Comparison of ENCODE assay signal across 9 mouse cellular contexts in the genomic region with DNA sequence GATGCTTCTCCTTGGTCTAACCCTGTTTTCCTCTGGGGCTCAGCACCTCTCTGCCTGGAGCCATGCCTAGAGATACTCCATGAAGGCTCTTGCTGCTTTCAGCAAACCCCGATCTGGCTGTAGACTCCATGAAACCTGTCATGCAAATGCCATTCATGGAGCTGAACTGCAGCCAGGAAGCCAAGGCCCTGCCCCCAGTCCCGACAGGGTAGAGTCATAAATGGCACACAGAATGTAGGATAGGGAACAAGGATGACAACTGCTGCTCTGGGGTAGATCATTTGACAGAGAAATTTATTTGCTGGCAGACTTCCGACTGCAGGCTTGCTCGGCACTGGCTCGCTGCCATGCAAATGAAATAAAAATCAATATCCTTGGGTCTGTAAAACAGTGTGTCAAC.
DNase-seq lines count a peak whose midpoint lies in the region; ATAC-seq lines count a peak whose summit lies in the region.
"Had no signal": no experiment of that assay in that cellular context is flagged by ENCODE, and none has a peak within 500 bp of the region (broad histone marks: within the 10 kb centered on the region; RNA-seq: fewer than 3 reads in every experiment).

No protein-coding gene starts in this region.

- H3K4me1 ChIP-seq in hindbrain, embryonic 13.5 days (replicated peaks) = peaks cover 95% of the 10 kb centered on the region
- no peaks in the 10 kb centered on the region; the same call in 1 of the 2 replicates for H3K4me1 ChIP-seq in hindbrain, embryonic 11.5 days (replicated peaks; ENCODE audit: control insufficient read depth, insufficient read depth, low read length)
- H3K4me1 ChIP-seq in forebrain, embryonic 16.5 days (replicated peaks; ENCODE audit: control insufficient read depth, insufficient read depth, low read length) = peaks cover 52% of the 10 kb centered on the region
- peaks cover 60% of the 10 kb centered on the region for H3K4me1 ChIP-seq in midbrain, embryonic 16.5 days (ENCODE audit: control insufficient read depth, insufficient read depth, low read length)

- peak overlapping the region; percentile 30 for H3K4me2 ChIP-seq in hindbrain, embryonic 13.5 days
- H3K4me2 ChIP-seq in hindbrain, embryonic 11.5 days (replicated peaks; ENCODE audit: low read depth, low read length) = no peak overlapping the region
- peak overlapping the region; percentile 39 for H3K4me2 ChIP-seq in forebrain, embryonic 16.5 days (ENCODE audit: low read length)
- H3K4me2 ChIP-seq in midbrain, embryonic 16.5 days (ENCODE audit: low read length) = peak overlapping the region; percentile 28

- WGBS in hindbrain, embryonic 13.5 days = 36% methylated on average over 5 of the region's 5 CpGs
- WGBS in hindbrain, embryonic 11.5 days = 67% methylated on average over 5 of the region's 5 CpGs
- 12% methylated on average over 5 of the region's 5 CpGs for WGBS in forebrain, embryonic 16.5 days
- WGBS in midbrain, embryonic 16.5 days = 16% methylated on average over 5 of the region's 5 CpGs

- DNase-seq in hindbrain, embryonic 11.5 days (ENCODE audit: low spot score) = no peak
- peak; percentile 82 for DNase-seq in brain, adult 2 months (ENCODE audit: low read depth, low spot score)
- peak; percentile 32 to 49 for DNase-seq in kidney, postnatal 36 days
- no peak for DNase-seq in ovary, postnatal 10 days (ENCODE audit: low spot score)
- no peak for DNase-seq in thymus, postnatal 25 days

- peak; percentile 44; the same call in 1 of the 2 replicates for ATAC-seq in hindbrain, embryonic 13.5 days (ENCODE audit: low FRiP score)
- ATAC-seq in hindbrain, embryonic 11.5 days (ENCODE audit: low FRiP score) = no peak
- peak; percentile 81 for ATAC-seq in forebrain, embryonic 16.5 days
- ATAC-seq in midbrain, embryonic 16.5 days = peak; percentile 36; the same call in 1 of the 2 replicates

- H3K36me3 ChIP-seq in hindbrain, embryonic 13.5 days = no peaks in the 10 kb centered on the region; the same call in 1 of the 2 replicates
- no peaks in the 10 kb centered on the region for H3K36me3 ChIP-seq in hindbrain, embryonic 11.5 days (ENCODE audit: control insufficient read depth, insufficient read depth, low read length)
- H3K36me3 ChIP-seq in forebrain, embryonic 16.5 days (ENCODE audit: control insufficient read depth, insufficient read depth) = no peaks in the 10 kb centered on the region
- H3K36me3 ChIP-seq in midbrain, embryonic 16.5 days (ENCODE audit: control insufficient read depth, insufficient read depth, low read length) = no peaks in the 10 kb centered on the region

- H3K4me3 ChIP-seq in hindbrain, embryonic 13.5 days = no peak overlapping the region
- H3K4me3 ChIP-seq in hindbrain, embryonic 11.5 days (ENCODE audit: low read depth, low read length) = no peak overlapping the region
- no peak overlapping the region for H3K4me3 ChIP-seq in forebrain, embryonic 16.5 days (replicated peaks; ENCODE audit: low read length)
- H3K4me3 ChIP-seq in midbrain, embryonic 16.5 days (ENCODE audit: low read depth, low read length) = no peak overlapping the region

- H3K9me3 ChIP-seq in hindbrain, embryonic 13.5 days = no peaks in the 10 kb centered on the region
- no peaks in the 10 kb centered on the region for H3K9me3 ChIP-seq in hindbrain, embryonic 11.5 days (ENCODE audit: control insufficient read depth, low read length)
- H3K9me3 ChIP-seq in forebrain, embryonic 16.5 days (ENCODE audit: control insufficient read depth, low read length) = no peaks in the 10 kb centered on the region
- no peaks in the 10 kb centered on the region for H3K9me3 ChIP-seq in midbrain, embryonic 16.5 days (replicated peaks; ENCODE audit: control insufficient read depth, low read length, poor library complexity, severe bottlenecking)

- peak overlapping the region; percentile 83 for H3K27ac ChIP-seq in hindbrain, embryonic 13.5 days
- no peak overlapping the region for H3K27ac ChIP-seq in hindbrain, embryonic 11.5 days (ENCODE audit: low read depth, low read length)
- H3K27ac ChIP-seq in forebrain, embryonic 16.5 days (ENCODE audit: low read length) = peak overlapping the region; percentile 77
- peak overlapping the region; percentile 75 for H3K27ac ChIP-seq in midbrain, embryonic 16.5 days (ENCODE audit: low read length)
- H3K27ac ChIP-seq: macrophage had no signal

- no peaks in the 10 kb centered on the region for H3K27me3 ChIP-seq in hindbrain, embryonic 13.5 days
- H3K27me3 ChIP-seq in hindbrain, embryonic 11.5 days (ENCODE audit: control insufficient read depth, insufficient read depth, low read length) = no peaks in the 10 kb centered on the region
- no peaks in the 10 kb centered on the region for H3K27me3 ChIP-seq in forebrain, embryonic 16.5 days (replicated peaks; ENCODE audit: control insufficient read depth, insufficient read depth, low read length)
- H3K27me3 ChIP-seq in midbrain, embryonic 16.5 days (ENCODE audit: control insufficient read depth, insufficient read depth, low read depth, low read length) = no peaks in the 10 kb centered on the region

- no peak overlapping the region for H3K9ac ChIP-seq in hindbrain, embryonic 13.5 days
- H3K9ac ChIP-seq in hindbrain, embryonic 11.5 days (ENCODE audit: low read depth, low read length) = no peak overlapping the region
- H3K9ac ChIP-seq in forebrain, embryonic 16.5 days (replicated peaks; ENCODE audit: low read depth, low read length) = no peak overlapping the region
- no peak overlapping the region; the same call in 1 of the 2 replicates for H3K9ac ChIP-seq in midbrain, embryonic 16.5 days (ENCODE audit: low read depth, low read length)

Comparison
In these comparisons a context has a peak if more than half of its experiments do, and no peak if none do; other contexts are left out.
1. DNase-seq: peak in brain, adult 2 months (single experiment) and kidney, postnatal 36 days (2 of 2); none in hindbrain, embryonic 11.5 days (single experiment), ovary, postnatal 10 days (single experiment) and thymus, postnatal 25 days (single experiment).